In genomic region chr11:11968830-11969229, GRCm38 (mm10) we compare ENCODE assay signal across 9 mouse cellular contexts.
A peak's percentile ranks its signal among the peaks of the same experiment; 100 is the strongest.
DNase-seq lines count a peak whose midpoint lies in the region; ATAC-seq lines count a peak whose summit lies in the region.
"Had no signal": no experiment of that assay in that cellular context is flagged by ENCODE, and none has a peak within 500 bp of the region (broad histone marks: within the 10 kb centered on the region; RNA-seq: fewer than 3 reads in every experiment).

No protein-coding gene starts in this region.

- H3K4me2 ChIP-seq in midbrain, embryonic 16.5 days (ENCODE audit: low read length) = no peak overlapping the region
- H3K4me2 ChIP-seq in stomach, embryonic 15.5 days = no peak overlapping the region
- no peak overlapping the region for H3K4me2 ChIP-seq in forebrain, embryonic 14.5 days (ENCODE audit: low read length)

- H3K4me3 ChIP-seq in midbrain, embryonic 10.5 days = no peak overlapping the region
- no peak overlapping the region for H3K4me3 ChIP-seq in midbrain, embryonic 16.5 days (ENCODE audit: low read depth, low read length)
- no peak overlapping the region for H3K4me3 ChIP-seq in stomach, embryonic 15.5 days (replicated peaks)
- no peak overlapping the region for H3K4me3 ChIP-seq in forebrain, embryonic 14.5 days (ENCODE audit: low read depth, low read length)

- no peak overlapping the region for H3K9ac ChIP-seq in midbrain, embryonic 16.5 days (ENCODE audit: low read depth, low read length)
- H3K9ac ChIP-seq in stomach, embryonic 15.5 days = no peak overlapping the region
- H3K9ac ChIP-seq in forebrain, embryonic 14.5 days (ENCODE audit: low read length) = no peak overlapping the region

- WGBS in midbrain, embryonic 10.5 days = 51% methylated on average over 6 of the region's 6 CpGs
- 27% methylated on average over 6 of the region's 6 CpGs for WGBS in midbrain, embryonic 16.5 days
- 38% methylated on average over 6 of the region's 6 CpGs for WGBS in stomach, embryonic 15.5 days
- WGBS in forebrain, embryonic 14.5 days = 32% methylated on average over 6 of the region's 6 CpGs

- peaks cover 97% of the 10 kb centered on the region for H3K36me3 ChIP-seq in midbrain, embryonic 10.5 days
- H3K36me3 ChIP-seq in midbrain, embryonic 16.5 days (ENCODE audit: control insufficient read depth, insufficient read depth, low read length) = no peaks in the 10 kb centered on the region
- 0 out of 2 replicates have a peak, but pooled peaks cover 9% of the 10 kb centered on the region for H3K36me3 ChIP-seq in stomach, embryonic 15.5 days
- H3K36me3 ChIP-seq in forebrain, embryonic 14.5 days (ENCODE audit: control insufficient read depth, insufficient read depth, low read length) = peaks cover 26% of the 10 kb centered on the region

- H3K27me3 ChIP-seq in midbrain, embryonic 10.5 days (ENCODE audit: low read depth, poor library complexity, severe bottlenecking) = no peaks in the 10 kb centered on the region; the same call in 1 of the 2 replicates
- no peaks in the 10 kb centered on the region for H3K27me3 ChIP-seq in midbrain, embryonic 16.5 days (ENCODE audit: control insufficient read depth, insufficient read depth, low read depth, low read length)
- H3K27me3 ChIP-seq in stomach, embryonic 15.5 days (replicated peaks) = no peaks in the 10 kb centered on the region
- H3K27me3 ChIP-seq in forebrain, embryonic 14.5 days (replicated peaks; ENCODE audit: control insufficient read depth, insufficient read depth, low read length) = no peaks in the 10 kb centered on the region

- DNase-seq in midbrain, embryonic 10.5 days (ENCODE audit: low spot score) = no peak
- peak; percentile 82 to 88 for DNase-seq in heart, adult 18-20 months
- peak; percentile 65 for DNase-seq in kidney, postnatal 10 days
- no peak for DNase-seq in cerebellum, postnatal 10 days
- DNase-seq in forebrain, embryonic 14.5 days (ENCODE audit: low spot score) = no peak
- DNase-seq in thymus, adult 18-20 months = no peak
- DNase-seq: cerebellum, adult 9-11 months had no signal

- no peak for ATAC-seq in midbrain, embryonic 16.5 days
- ATAC-seq in stomach, embryonic 15.5 days (ENCODE audit: insufficient read depth, low FRiP score, low read depth) = peak; percentile 73; the same call in 1 of the 2 replicates
- ATAC-seq in forebrain, embryonic 14.5 days = no peak

- peaks cover 32% of the 10 kb centered on the region for H3K4me1 ChIP-seq in midbrain, embryonic 10.5 days
- peaks cover 3% of the 10 kb centered on the region; the same call in 1 of the 2 replicates for H3K4me1 ChIP-seq in midbrain, embryonic 16.5 days (ENCODE audit: control insufficient read depth, insufficient read depth, low read length)
- H3K4me1 ChIP-seq in stomach, embryonic 15.5 days = peaks cover 10% of the 10 kb centered on the region; the same call in 1 of the 2 replicates
- no peaks in the 10 kb centered on the region for H3K4me1 ChIP-seq in forebrain, embryonic 14.5 days (ENCODE audit: control insufficient read depth, insufficient read depth, low read length)

- H3K27ac ChIP-seq in midbrain, embryonic 10.5 days (replicated peaks) = peak overlapping the region; percentile 61
- no peak overlapping the region for H3K27ac ChIP-seq in midbrain, embryonic 16.5 days (ENCODE audit: low read length)
- peak overlapping the region; percentile 86 for H3K27ac ChIP-seq in stomach, embryonic 15.5 days
- no peak overlapping the region for H3K27ac ChIP-seq in forebrain, embryonic 14.5 days (ENCODE audit: low read depth, low read length)

- peaks cover 8% of the 10 kb centered on the region; the same call in 1 of the 2 replicates for H3K9me3 ChIP-seq in midbrain, embryonic 10.5 days (replicated peaks)
- H3K9me3 ChIP-seq in midbrain, embryonic 16.5 days (replicated peaks; ENCODE audit: control insufficient read depth, low read length, poor library complexity, severe bottlenecking) = peaks cover 2% of the 10 kb centered on the region; the same call in 1 of the 2 replicates
- no peaks in the 10 kb centered on the region for H3K9me3 ChIP-seq in stomach, embryonic 15.5 days
- H3K9me3 ChIP-seq in forebrain, embryonic 14.5 days (replicated peaks; ENCODE audit: control insufficient read depth, low read length) = no peaks in the 10 kb centered on the region

Comparison
In these comparisons a context has a peak if more than half of its experiments do, and no peak if none do; other contexts are left out.
1. H3K27ac ChIP-seq: peak in midbrain, embryonic 10.5 days (single experiment) and stomach, embryonic 15.5 days (single experiment); none in midbrain, embryonic 16.5 days (single experiment) and forebrain, embryonic 14.5 days (single experiment).
2. DNase-seq: peak in heart, adult 18-20 months (2 of 2) and kidney, postnatal 10 days (single experiment); none in midbrain, embryonic 10.5 days (single experiment), cerebellum, postnatal 10 days (0 of 2), forebrain, embryonic 14.5 days (single experiment) and thymus, adult 18-20 months (0 of 2).